Mouse (Mus musculus) stomach, postnatal 0 days (tissue): ENCODE data around the gene Ncan.

ENCODE experiments used
- CTCF ChIP-seq: IDR thresholded peaks from 2 replicates; pipeline ENCODE4 v1.5.1; 2016; ENCODE audit warnings: antibody characterized with exemption, low read depth, mild to moderate bottlenecking, moderate library complexity
- EP300 ChIP-seq: optimal IDR thresholded peaks from 2 replicates; pipeline ENCODE3; 2016; ENCODE audit warnings: antibody characterized with exemption

- TF ChIP-seq CTCF (no peak), EP300 (no peak)
Measured at GRCm38 (mm10) chr8:70136591-70136990, 15.9 kb upstream of the Ncan start.
